ENCODE assay signal across 12 mouse cellular contexts in the genomic region with DNA sequence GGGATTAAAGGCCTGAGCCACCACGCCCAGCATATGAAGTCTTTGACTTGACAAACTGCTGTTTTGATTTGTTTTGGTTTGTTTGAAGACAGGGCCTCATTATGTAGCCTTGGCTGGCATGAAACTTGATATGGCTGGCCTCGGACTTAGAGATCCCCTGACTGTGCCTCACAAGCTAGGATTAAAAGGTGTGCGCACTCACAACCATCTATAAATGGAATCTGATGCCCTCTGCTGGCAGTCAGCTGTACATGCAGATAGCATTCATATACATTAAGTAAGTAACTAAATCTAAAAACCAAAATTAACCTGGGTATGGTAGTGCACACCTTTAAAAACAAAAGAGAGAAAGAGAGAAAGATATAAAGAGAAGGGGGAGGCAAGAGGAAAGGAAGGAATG. TPM values are rescaled to one million over a fixed set of nuclear protein-coding genes. Genes with fewer than 3 reads are reported as not detected.
A peak's percentile ranks its signal among the peaks of the same experiment; 100 is the strongest.
DNase-seq lines count a peak whose midpoint lies in the region; ATAC-seq and TF ChIP-seq lines count a peak whose summit lies in the region.
"Had no signal": no experiment of that assay in that cellular context is flagged by ENCODE, and none has a peak within 500 bp of the region (broad histone marks: within the 10 kb centered on the region; RNA-seq: fewer than 3 reads in every experiment).

No protein-coding gene starts in this region.

- peak; percentile 28 for TF ChIP-seq RAD21 in CH12.LX (IDR thresholded peaks at IDR 0.05; ENCODE audit: low read depth, low read length)

- no peak overlapping the region for H3K4me2 ChIP-seq in kidney, embryonic 16.5 days (replicated peaks; ENCODE audit: low read depth, low read length)
- no peak overlapping the region for H3K4me2 ChIP-seq in CH12.LX (ENCODE audit: insufficient read depth, low read depth, poor library complexity, severe bottlenecking)

- ATAC-seq in kidney, embryonic 16.5 days (ENCODE audit: low FRiP score, low TSS enrichment): no peak

- no peak for TF ChIP-seq EP300 in CH12.LX (IDR thresholded peaks at IDR 0.05; ENCODE audit: low read length)

- H3K4me3 ChIP-seq in kidney, embryonic 16.5 days (ENCODE audit: low read length): no peak overlapping the region
- H3K4me3 ChIP-seq in CH12.LX (replicated peaks in 1 of 3; ENCODE audit: low read depth in 2 of 3, low read length in 2 of 3, poor library complexity in 1 of 3): no peak overlapping the region
- H3K4me3 ChIP-seq: megakaryocyte, embryonic 14.5 days had no signal

- 54% methylated on average over 3 of the region's 3 CpGs for WGBS in kidney, embryonic 16.5 days

- no peaks in the 10 kb centered on the region for H3K79me2 ChIP-seq in CH12.LX (replicated peaks; ENCODE audit: control insufficient read depth, extremely low read depth, insufficient read depth, poor library complexity, severe bottlenecking)

- no peaks in the 10 kb centered on the region for H3K27me3 ChIP-seq in kidney, embryonic 16.5 days (ENCODE audit: insufficient read depth, low read length)
- peaks cover 12% of the 10 kb centered on the region for H3K27me3 ChIP-seq in CH12.LX (replicated peaks)

- peak; percentile 29 for DNase-seq in kidney, adult 9 months
- DNase-seq in CH12.LX (ENCODE audit: extremely low read depth) (peak; percentile 10), MEL-GATA-1-ER (ENCODE audit: extremely low read depth, low read depth) (peak; percentile 49)
- peak; percentile 39 for DNase-seq in induced T-regulatory cell, adult 2 months (ENCODE audit: low read depth)
- DNase-seq in left cerebral cortex, adult 9 months (ENCODE audit: low spot score in 2 of 2): no peak
- DNase-seq in left cerebral cortex, postnatal 10 days (ENCODE audit: extremely low spot score in 1 of 2, low spot score in 2 of 2): no peak
- no peak for DNase-seq in layer of hippocampus, adult 11-12 months (ENCODE audit: low spot score)

- no peak for TF ChIP-seq POLR2A in CH12.LX (IDR thresholded peaks at IDR 0.05; ENCODE audit: low read depth, low read length)

- dilution Hi-C loops in CH12.LX (cut with MboI; ENCODE audit: extremely low pct_ligation_motif_present, extremely low pct_unique_long_range_greater_than_20kb, low sequenced_read_pairs): no loop called here

- H3K27ac ChIP-seq in kidney, embryonic 16.5 days (ENCODE audit: low read length): no peak overlapping the region
- no peak overlapping the region for H3K27ac ChIP-seq in CH12.LX (ENCODE audit: insufficient read depth, low read depth)

- intact Hi-C loops in left cerebral cortex, postnatal 10 days (cut with DNase I): no loop called here

- peak; percentile 23 to 60 for TF ChIP-seq CTCF in CH12.LX (conservative IDR thresholded peaks at IDR 0.05 in 1 of 2, IDR thresholded peaks at IDR 0.05 in 1 of 2; ENCODE audit: low read depth in 2 of 2, low read length in 2 of 2)

- no peaks in the 10 kb centered on the region for H3K9me3 ChIP-seq in kidney, embryonic 16.5 days (ENCODE audit: low read length)
- H3K9me3 ChIP-seq in CH12.LX (replicated peaks; ENCODE audit: low read length): peaks cover 3% of the 10 kb centered on the region

- no peak overlapping the region for H3K9ac ChIP-seq in kidney, embryonic 16.5 days (replicated peaks; ENCODE audit: low read length)
- H3K9ac ChIP-seq in CH12.LX (ENCODE audit: insufficient read depth, low read depth): no peak overlapping the region

- no peaks in the 10 kb centered on the region for H3K4me1 ChIP-seq in kidney, embryonic 16.5 days (ENCODE audit: insufficient read depth, low read length)
- H3K4me1 ChIP-seq in CH12.LX (ENCODE audit: control insufficient read depth in 1 of 2, insufficient read depth in 2 of 2): peaks cover 3 to 5% of the 10 kb centered on the region in 2 experiments; a peak in 2 of 4 replicates
- H3K4me1 ChIP-seq: megakaryocyte, embryonic 14.5 days had no signal

- in situ Hi-C loops in CH12.LX (cut with MboI; ENCODE audit: low pct_ligation_motif_present, low pct_unique_long_range_greater_than_20kb, low sequenced_read_pairs): no loop called here

- H3K36me3 ChIP-seq in kidney, embryonic 16.5 days (ENCODE audit: insufficient read depth, low read length): no peaks in the 10 kb centered on the region
- no peaks in the 10 kb centered on the region for H3K36me3 ChIP-seq in CH12.LX (replicated peaks in 1 of 2; ENCODE audit: control insufficient read depth in 1 of 2, insufficient read depth in 1 of 2, low read length in 1 of 2)

TF ChIP-seq in CH12.LX, 34 proteins besides CTCF, POLR2A, EP300 and RAD21:
- TF ChIP-seq SMC3 (IDR thresholded peaks at IDR 0.05; ENCODE audit: low read depth, low read length): peak; percentile 39
- TF ChIP-seq ZC3H11A (IDR thresholded peaks at IDR 0.05; ENCODE audit: low read depth, low read length): no peak

RNA-seq across cellular contexts. Expression of a gene that starts 7.4 kb away (rescaled TPM):
- 1.6 and 2.0 TPM in 2 replicates for polyA plus RNA-seq in kidney, embryonic 16.5 days (2015; fragmentation: Nextera tagmentation; extraction: Ambion mirVana)
- not detected in 2 replicates for total RNA-seq in CH12.LX (2012; rRNA removed)
- not detected in 2 replicates for total RNA-seq in CH12.LX (2014; rRNA removed)
- polyA plus RNA-seq in CH12.LX (2012; ENCODE audit: insufficient read length, low read depth): not detected in 2 replicates
- under 1 TPM; 0.30 to 0.32 TPM for total RNA-seq in left cerebral cortex, postnatal 10 days (2021)

RNA-seq across cellular contexts. Expression of a gene that starts 9.7 kb away (rescaled TPM):
- 0.28 and 0.50 TPM in 2 replicates for polyA plus RNA-seq in kidney, embryonic 16.5 days (2015; fragmentation: Nextera tagmentation; extraction: Ambion mirVana)
- not detected in 2 replicates for total RNA-seq in CH12.LX (2012; rRNA removed)
- total RNA-seq in CH12.LX (2014; rRNA removed): not detected in 2 replicates
- polyA plus RNA-seq in CH12.LX (2012; ENCODE audit: insufficient read length, low read depth): not detected in 2 replicates
- not detected for total RNA-seq in left cerebral cortex, postnatal 10 days (2021)

RNA-seq across cellular contexts. Expression of a gene that starts 17.9 kb away (rescaled TPM):
- 0.27 TPM in 1 of 2 replicates, not detected in the other for polyA plus RNA-seq in kidney, embryonic 16.5 days (2015; fragmentation: Nextera tagmentation; extraction: Ambion mirVana)
- total RNA-seq in CH12.LX (2012; rRNA removed): not detected in 2 replicates
- not detected in 2 replicates for total RNA-seq in CH12.LX (2014; rRNA removed)
- polyA plus RNA-seq in CH12.LX (2012; ENCODE audit: insufficient read length, low read depth): not detected in 2 replicates
- 1 to 10 TPM in 1 of 2 experiments, under 1 TPM in 1; 0.60 to 1.3 TPM for total RNA-seq in left cerebral cortex, postnatal 10 days (2021)
- total RNA-seq: adrenal gland, postnatal 4 days; layer of hippocampus, postnatal 10 days had no signal
- polyA plus RNA-seq: heart, embryonic 14.5 days had no signal

RNA-seq across cellular contexts. Expression of a gene that starts 30.3 kb away (rescaled TPM):
- 92.0 and 109 TPM in 2 replicates for polyA plus RNA-seq in kidney, embryonic 16.5 days (2015; fragmentation: Nextera tagmentation; extraction: Ambion mirVana)
- total RNA-seq in CH12.LX (2012; rRNA removed): not detected in 2 replicates
- total RNA-seq in CH12.LX (2014; rRNA removed): not detected in 2 replicates
- not detected in 2 replicates for polyA plus RNA-seq in CH12.LX (2012; ENCODE audit: insufficient read length, low read depth)
- total RNA-seq in left cerebral cortex, postnatal 10 days (2021): not detected
- total RNA-seq: layer of hippocampus, postnatal 10 days had no signal
- polyA plus RNA-seq: heart, embryonic 14.5 days had no signal

RNA-seq across cellular contexts. Expression of a gene that starts 57.1 kb away (rescaled TPM):
- 2.1 and 2.8 TPM in 2 replicates for polyA plus RNA-seq in kidney, embryonic 16.5 days (2015; fragmentation: Nextera tagmentation; extraction: Ambion mirVana)
- total RNA-seq in CH12.LX (2012; rRNA removed): not detected in 2 replicates
- not detected in 2 replicates for total RNA-seq in CH12.LX (2014; rRNA removed)
- not detected in 2 replicates for polyA plus RNA-seq in CH12.LX (2012; ENCODE audit: insufficient read length, low read depth)
- under 1 TPM; 0.66 to 0.83 TPM for total RNA-seq in left cerebral cortex, postnatal 10 days (2021)

Comparison
In these comparisons a context has a peak if more than half of its experiments do, and no peak if none do; other contexts are left out.
1. DNase-seq: peak in kidney, adult 9 months (single experiment), CH12.LX (single experiment), MEL-GATA-1-ER (single experiment) and induced T-regulatory cell, adult 2 months (single experiment); none in left cerebral cortex, adult 9 months (0 of 2), left cerebral cortex, postnatal 10 days (0 of 2) and layer of hippocampus, adult 11-12 months (single experiment).